Mouse (Mus musculus) stomach, adult 2 months (tissue): ENCODE data around the gene Dbp. TPM values are rescaled to one million over a fixed set of nuclear protein-coding genes. Genes with fewer than 3 reads are reported as not detected.

Experiments
- polyA plus RNA-seq: library from polyadenylated mRNA; depleted of rRNA; stranded (reverse); fragments of >200 nt; gene quantifications from 2 replicates; pipeline ENCODE4 v1.2.3, GENCODE M21; 2012; rRNA removed

Dbp gene
- 8.9 and 12.6 TPM in 2 replicates for polyA plus RNA-seq

DNA sequence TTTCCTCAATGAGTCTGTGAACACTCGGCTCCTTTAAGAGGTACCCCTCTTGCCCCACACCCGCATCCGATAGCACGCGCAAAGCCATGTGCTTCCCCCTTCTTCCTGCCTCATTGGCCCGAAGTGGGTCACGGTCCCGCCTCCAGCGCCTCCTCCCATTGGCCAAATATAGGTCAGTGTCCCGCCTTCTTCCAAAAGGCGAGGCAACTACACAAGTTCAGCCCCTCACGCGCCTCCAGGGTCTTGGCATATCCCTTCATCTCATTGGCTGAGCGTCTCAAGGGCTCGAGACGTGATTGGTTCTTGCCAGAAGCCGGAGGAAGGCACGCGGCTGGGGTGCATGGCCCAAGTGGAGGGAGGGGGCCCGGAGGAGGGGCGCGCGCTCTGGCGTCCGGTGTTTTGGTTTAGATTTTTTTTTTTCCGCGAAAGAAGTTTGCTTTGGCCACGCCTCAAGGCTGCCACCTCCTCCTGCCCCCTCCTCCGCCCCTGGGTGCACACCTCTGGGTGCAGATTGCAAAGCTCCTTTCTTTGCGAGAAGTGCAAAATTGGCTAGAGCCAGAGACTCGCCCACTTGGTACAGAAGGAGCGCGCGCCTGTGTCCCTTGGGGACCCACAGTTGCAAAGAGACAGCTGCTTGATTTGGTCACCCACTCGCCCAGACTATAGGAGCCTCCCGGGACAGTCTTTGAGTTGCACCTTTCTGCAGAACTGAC, at the start of gene Dbp:
TSS of gene Dbp (plus strand) at position 359 of the 713 bp plus-strand sequence.

DNA sequence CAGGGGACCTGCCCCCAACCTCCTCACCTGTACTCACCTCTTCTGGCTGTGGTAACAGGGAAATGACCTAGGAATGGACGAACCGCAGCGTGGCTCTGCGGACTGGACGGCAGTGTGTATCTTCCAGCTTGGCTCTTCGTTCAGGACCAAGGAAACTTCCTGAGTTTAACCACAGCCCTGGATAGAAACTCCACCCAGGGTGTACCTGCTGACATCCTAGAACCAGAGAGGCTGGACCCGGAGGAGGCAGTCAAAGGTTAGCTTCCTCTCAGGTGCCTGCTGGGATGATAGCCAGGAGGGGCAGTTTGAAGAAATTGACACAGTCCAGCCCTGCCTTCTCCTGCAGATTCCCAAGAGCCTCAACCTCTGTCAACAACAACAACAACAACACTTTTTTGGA, 38.7 kb upstream of the Dbp start, which contains the start of gene Fut2:
TSS of gene Fut2 (minus strand) at position 234 of the 400 bp plus-strand sequence.

DNA sequence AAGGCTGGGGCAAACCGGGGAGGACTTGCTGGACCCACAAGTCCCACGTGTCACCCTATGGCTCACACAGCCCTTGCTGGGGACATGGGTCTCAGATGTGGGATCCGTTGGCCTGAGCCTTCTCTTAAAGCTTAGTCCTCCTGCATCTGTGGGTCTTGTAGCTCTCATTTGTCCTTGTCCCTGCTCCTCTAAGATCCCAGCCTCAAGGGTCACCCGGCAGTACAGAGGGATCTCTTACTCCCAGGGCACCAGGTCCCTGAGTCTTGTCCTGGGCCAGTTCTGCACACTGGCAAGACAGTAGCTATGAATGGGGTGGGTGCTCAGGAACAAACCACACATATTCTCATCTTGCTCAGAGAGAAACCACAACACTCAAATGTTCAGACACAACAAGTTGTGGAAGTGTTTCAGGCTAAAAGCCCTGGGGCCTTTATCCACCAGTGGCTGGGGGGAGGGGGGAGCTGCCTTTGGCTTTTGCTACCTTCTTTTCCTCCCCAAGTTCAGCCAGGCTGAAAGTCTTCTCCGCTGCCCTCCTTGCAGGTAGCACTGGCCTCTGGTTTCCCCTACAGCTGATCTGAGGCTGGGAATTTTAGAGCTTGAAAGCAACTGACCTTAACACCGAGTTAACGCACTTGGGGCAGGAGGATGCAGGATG, 21.4 kb upstream of the Dbp start, which contains the start of gene Ntn5:
TSS of gene Ntn5 (plus strand) at position 627 of the 655 bp plus-strand sequence.

DNA sequence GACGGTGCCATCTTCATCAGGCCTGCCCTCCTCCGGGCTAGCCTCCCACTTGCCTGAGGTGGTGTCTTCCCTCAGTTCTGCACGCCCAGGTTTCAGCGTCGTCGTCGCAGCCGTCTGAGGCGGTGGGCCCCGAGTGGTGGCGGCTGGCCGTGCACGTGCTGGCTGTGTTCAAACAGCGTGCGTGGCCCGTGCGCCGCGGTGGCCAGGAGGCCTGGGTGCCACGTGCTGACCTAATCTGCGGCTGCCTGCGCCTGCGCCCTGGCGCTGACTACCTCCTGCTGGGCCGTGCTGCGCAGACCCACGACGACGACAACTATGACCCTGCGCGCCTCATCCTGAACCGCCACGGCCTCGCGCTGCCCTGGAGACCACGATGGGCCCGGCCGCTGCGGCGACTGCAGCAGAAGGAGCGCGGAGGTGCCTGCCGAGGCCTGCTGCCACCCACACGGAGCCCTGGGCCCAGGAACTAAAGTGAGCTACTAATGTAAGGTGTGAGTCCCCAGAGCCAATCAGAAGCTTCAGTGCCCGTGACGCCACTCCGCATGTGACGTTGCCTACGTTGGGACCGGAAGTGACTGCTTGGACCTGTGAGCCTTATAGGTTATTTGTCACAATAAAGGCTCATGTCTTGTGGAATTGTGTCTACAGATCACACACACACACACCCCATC, 10.8 kb upstream of the Dbp start, which contains the start of gene Sec1:
TSS of gene Sec1 (minus strand) at position 482 of the 671 bp plus-strand sequence.

DNA sequence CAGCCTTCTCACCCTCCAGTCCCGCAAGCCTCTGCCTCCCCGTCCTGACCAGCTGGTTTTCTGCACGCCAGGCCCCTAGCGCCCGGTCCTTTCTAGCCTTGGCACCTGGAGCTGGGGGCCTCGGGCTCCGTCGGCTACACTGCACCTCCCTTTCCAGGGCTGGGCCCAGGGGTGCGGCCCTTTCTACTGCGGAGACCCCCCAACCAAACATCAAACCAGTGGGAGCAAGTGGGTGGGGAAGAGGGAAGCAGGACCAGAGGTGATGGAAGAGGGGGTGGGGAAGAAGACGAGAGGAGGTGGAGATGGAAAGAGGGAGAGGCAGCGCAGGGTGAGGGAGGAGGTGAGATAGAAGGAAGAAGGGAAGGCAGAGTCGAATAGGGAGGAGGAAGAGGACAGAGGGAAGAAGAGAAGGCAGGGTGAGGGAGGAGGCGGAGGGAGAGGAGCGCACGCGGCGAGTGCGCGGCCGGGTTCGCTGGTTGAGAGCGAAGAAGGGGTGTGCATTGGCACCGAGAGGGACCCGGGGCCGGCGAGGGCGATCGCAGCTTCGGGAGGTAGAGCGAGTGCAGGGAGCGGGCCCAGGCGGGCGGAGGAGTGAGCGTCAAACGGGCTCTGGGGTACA, 5.3 kb upstream of the Dbp start, which contains the start of gene Car11:
TSS of gene Car11 (plus strand) at position 321 of the 619 bp plus-strand sequence.

DNA sequence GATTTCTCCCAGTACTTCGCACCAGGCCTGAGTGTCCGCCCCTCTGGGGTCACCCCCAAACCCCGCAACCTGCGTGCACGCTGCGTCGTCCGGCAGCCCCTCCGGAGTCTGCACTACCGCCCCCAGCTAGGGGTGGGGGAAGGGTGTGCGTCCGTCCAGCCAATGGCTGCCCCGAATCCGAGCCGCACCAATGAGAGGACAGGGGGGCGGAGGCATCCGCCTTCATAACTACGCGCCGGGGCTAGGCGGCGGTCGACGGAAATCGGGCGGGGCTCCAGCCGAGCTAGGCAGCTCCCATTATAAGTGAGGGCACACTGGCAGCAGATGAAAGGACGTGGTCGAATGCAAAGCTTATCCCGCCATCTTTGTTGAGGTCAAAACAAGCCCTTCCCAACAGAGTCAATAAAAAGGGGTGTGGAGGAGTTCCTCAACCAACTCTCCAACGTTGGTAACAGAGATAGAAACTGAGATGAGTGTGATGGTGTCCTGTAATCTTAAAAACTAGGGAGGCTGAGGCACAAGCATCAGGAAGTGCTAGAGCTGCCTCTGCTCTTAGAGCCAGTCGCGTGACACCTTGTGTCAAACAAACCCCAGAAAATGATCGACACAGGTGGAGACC, 10.3 kb downstream of the Dbp start, which contains the start of gene Rpl18:
TSS of gene Rpl18 (plus strand) at position 368 of the 619 bp plus-strand sequence.

DNA sequence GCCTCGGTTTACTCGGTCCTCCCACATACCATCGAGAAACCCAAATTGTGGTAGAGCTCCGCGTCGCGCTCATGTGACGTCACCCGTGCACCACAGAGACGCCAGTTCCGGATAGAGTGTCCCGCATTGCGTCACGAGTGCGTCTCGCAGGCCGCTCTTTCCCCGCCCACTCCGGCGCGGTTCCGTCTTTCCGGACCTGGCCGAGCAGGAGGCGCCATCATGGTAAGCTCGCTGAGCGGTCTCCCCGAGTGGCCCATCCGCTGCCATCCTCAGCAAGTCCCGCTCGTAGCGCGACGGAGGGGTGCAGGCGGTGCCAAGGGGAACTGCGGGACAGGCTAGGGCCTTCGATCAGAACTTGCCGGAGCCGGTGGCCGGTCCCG, 13.0 kb downstream of the Dbp start, which contains the start of gene Sphk2:
TSS of gene Sphk2 (minus strand) at position 85 of the 380 bp plus-strand sequence.

DNA sequence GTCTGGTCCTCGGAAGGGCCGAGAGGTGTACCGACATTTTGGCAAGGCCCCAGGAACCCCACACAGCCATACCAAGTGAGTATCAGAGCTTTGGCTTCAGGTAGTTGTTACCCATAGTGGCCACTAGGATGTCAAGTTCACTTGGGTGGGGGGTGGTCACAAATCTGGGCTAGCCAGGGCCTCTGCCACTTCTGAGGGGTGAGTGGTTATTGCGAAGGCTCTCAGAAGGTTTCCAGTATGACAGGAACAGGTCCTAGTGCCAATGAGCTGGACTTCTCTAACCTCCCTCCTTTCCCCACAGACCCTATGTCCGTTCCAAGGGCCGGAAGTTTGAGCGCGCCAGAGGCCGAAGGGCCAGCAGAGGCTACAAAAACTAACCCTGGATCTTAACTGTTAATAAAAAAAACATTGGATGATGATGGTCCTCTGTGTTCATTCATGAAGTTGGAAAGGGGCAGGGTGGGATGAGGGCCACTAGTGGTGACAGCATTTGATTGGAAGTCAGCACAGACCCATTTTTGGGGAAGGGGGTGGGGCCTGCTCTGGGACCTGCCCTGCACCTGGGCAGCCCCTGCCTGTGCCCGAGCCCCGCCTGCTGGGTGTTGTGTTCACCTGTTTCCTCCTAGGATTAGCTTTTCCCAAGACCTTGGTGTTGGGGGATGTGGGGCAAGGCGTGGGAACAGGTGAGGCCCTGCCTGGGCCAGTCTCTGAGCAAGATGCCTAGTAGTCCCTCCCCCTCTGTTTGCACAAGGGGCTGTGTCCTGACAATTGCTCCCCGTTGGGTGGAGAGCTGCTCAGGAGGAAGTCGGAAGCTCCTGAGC, 15.7 kb downstream of the Dbp start, which contains the start of gene Fam83e:
TSS of gene Fam83e (plus strand) at position 800 of the 821 bp plus-strand sequence.

DNA sequence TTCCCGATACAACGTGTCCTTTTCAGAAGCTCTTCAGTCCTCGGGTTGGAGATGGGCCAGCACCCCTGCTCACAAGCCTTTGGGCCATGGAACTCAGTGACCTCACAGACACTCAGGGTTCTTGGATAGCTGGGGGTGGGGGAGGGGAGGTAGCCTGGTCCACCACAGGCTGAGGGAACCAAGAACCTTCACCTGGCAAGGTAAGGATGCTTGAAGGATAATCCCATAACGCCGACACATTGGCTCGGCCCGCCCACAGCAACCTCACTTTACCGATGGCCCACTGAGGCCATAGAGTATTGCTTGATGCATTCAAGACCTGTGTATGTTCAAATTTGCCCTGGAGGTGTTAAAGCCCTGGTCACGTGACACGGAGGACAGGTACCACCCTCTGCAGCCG, 20.8 kb downstream of the Dbp start, which contains the start of gene Spaca4:
TSS of gene Spaca4 (minus strand) at position 101 of the 400 bp plus-strand sequence.

Other genes starting within 250 kb of the Dbp start
- gene Ftl1, start 245.2 kb upstream of the Dbp start, polyA plus RNA-seq = 4,280 and 5,118 TPM in 2 replicates
- gene Bax, start 238.2 kb upstream of the Dbp start, polyA plus RNA-seq = 72.5 and 92.5 TPM in 2 replicates
- 0.09 TPM in 1 of 2 replicates, not detected in the other for gene Tulp2, start 223.2 kb upstream of the Dbp start, polyA plus RNA-seq
- not detected in 2 replicates for gene Gm45808, start 218.3 kb upstream of the Dbp start, polyA plus RNA-seq
- gene Dhdh, start 216.3 kb upstream of the Dbp start, polyA plus RNA-seq = 0.18 and 0.20 TPM in 2 replicates
- gene Nucb1, start 194.7 kb upstream of the Dbp start, polyA plus RNA-seq = 280 and 281 TPM in 2 replicates
- 19.7 and 42.6 TPM in 2 replicates for gene Ppp1r15a, start 178.8 kb upstream of the Dbp start, polyA plus RNA-seq
- 5.0 and 10.4 TPM in 2 replicates for gene Plekha4, start 178.8 kb upstream of the Dbp start, polyA plus RNA-seq
- 7.6 and 14.6 TPM in 2 replicates for gene Hsd17b14, start 150.2 kb upstream of the Dbp start, polyA plus RNA-seq
- 101 and 114 TPM in 2 replicates for gene Bcat2, start 134.9 kb upstream of the Dbp start, polyA plus RNA-seq
- gene Fgf21, start 89.6 kb upstream of the Dbp start, polyA plus RNA-seq = 0.09 TPM in 1 of 2 replicates, not detected in the other
- gene Fut1, start 87.8 kb upstream of the Dbp start, polyA plus RNA-seq = 0.60 and 1.6 TPM in 2 replicates
- 0.11 and 0.29 TPM in 2 replicates for gene Izumo1, start 83.3 kb upstream of the Dbp start, polyA plus RNA-seq
- gene Rasip1, start 77.6 kb upstream of the Dbp start, polyA plus RNA-seq = 8.6 and 10.0 TPM in 2 replicates
- gene Mamstr, start 65.1 kb upstream of the Dbp start, polyA plus RNA-seq = 2.1 and 3.5 TPM in 2 replicates
- gene Fut2, start 38.7 kb upstream of the Dbp start, polyA plus RNA-seq = 40.4 and 57.4 TPM in 2 replicates
- gene Ntn5, start 21.1 kb upstream of the Dbp start, polyA plus RNA-seq = 0.94 and 3.5 TPM in 2 replicates
- gene Sec1, start 10.7 kb upstream of the Dbp start, polyA plus RNA-seq = 0.08 and 0.23 TPM in 2 replicates
- gene Car11, start 5.2 kb upstream of the Dbp start, polyA plus RNA-seq = 7.3 and 11.6 TPM in 2 replicates
- gene Rpl18, start 10.4 kb downstream of the Dbp start, polyA plus RNA-seq = 950 and 1,663 TPM in 2 replicates
- gene Sphk2, start 12.9 kb downstream of the Dbp start, polyA plus RNA-seq = 62.1 and 73.9 TPM in 2 replicates
- gene Fam83e, start 16.1 kb downstream of the Dbp start, polyA plus RNA-seq = 134 and 147 TPM in 2 replicates
- gene Spaca4, start 20.7 kb downstream of the Dbp start, polyA plus RNA-seq = not detected in 2 replicates
- 1.4 and 2.2 TPM in 2 replicates for gene Lmtk3, start 78.7 kb downstream of the Dbp start, polyA plus RNA-seq
- gene Sult2b1, start 79.6 kb downstream of the Dbp start, polyA plus RNA-seq = 28.3 and 35.1 TPM in 2 replicates
- 35.8 and 65.2 TPM in 2 replicates for gene Cyth2, start 109.5 kb downstream of the Dbp start, polyA plus RNA-seq
- 0.02 and 0.05 TPM in 2 replicates for gene Kcnj14, start 119.7 kb downstream of the Dbp start, polyA plus RNA-seq
- gene Grwd1, start 125.9 kb downstream of the Dbp start, polyA plus RNA-seq = 7.6 TPM in 2 replicates
- 141 and 144 TPM in 2 replicates for gene Kdelr1, start 167.7 kb downstream of the Dbp start, polyA plus RNA-seq
- 2.1 and 3.5 TPM in 2 replicates for gene Grin2d, start 173.3 kb downstream of the Dbp start, polyA plus RNA-seq
- 0.11 and 0.23 TPM in 2 replicates for gene Syngr4, start 191.6 kb downstream of the Dbp start, polyA plus RNA-seq
- gene Tmem143, start 191.9 kb downstream of the Dbp start, polyA plus RNA-seq = 21.2 and 21.7 TPM in 2 replicates
- 123 and 138 TPM in 2 replicates for gene Emp3, start 216.3 kb downstream of the Dbp start, polyA plus RNA-seq
- gene Ccdc114, start 219.0 kb downstream of the Dbp start, polyA plus RNA-seq = 0.82 and 1.2 TPM in 2 replicates